Mouse (Mus musculus): ENCODE data around the gene Sipa1l1.

DNA sequence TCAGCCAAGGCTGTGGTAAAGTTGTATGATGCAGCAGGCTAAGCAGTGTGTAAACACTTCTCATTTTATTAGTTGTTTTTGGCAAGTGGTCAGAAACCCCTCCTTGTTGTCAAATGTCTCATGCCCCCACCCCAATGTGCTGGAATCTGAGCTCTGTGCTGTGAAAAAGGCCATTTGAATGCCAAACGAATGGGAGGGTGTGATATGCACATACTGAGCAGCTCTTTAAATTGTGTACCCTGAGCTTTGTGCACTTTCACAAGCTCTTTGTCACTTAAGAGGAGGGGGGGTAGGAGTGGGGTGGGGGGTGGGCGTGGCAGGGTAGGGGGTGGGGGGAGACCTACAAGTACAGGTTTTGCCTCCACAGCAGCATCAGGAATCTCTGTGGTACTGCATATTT lies 24.4 kb downstream of the Sipa1l1 start:
- TF ChIP-seq POLR2A (IDR thresholded peaks at IDR 0.05; ENCODE audit: borderline replicate concordance, low read depth, low read length) (no peak), CTCF (IDR thresholded peaks at IDR 0.05; ENCODE audit: low read depth, low read length) (no peak)

All from bone marrow macrophage, adult 2 months (primary cell).